Mouse (Mus musculus) intestine, embryonic 16.5 days (tissue): Measurements from ENCODE around the gene Arhgap9. TPM values are rescaled to one million over a fixed set of nuclear protein-coding genes. Genes with fewer than 3 reads are reported as not detected.

ENCODE experiments used
- ATAC-seq: fragments of 200-750 bp; cut with Nextera tagmentation; 2 replicates; pipeline ENCODE4 v1.8.0; 2017; ENCODE audit warnings: moderate TSS enrichment, moderate library complexity
- H3K27ac ChIP-seq: fragments of 300-500 bp; sonication (generic); 2 replicates; pipeline ENCODE4 v1.5.1; 2014; ENCODE audit warnings: mild to moderate bottlenecking, low read length
- H3K27me3 ChIP-seq: fragments of 300-500 bp; sonication (generic); replicated peaks from 2 replicates; pipeline ENCODE4 v1.6.1; 2014; ENCODE audit warnings: low read length, control low read depth, mixed read lengths; ENCODE audit not compliant: control insufficient read depth, insufficient read depth
- H3K36me3 ChIP-seq: fragments of 300-500 bp; sonication (generic); 2 replicates; pipeline ENCODE4 v1.6.1; 2014; ENCODE audit warnings: low read length, control low read depth; ENCODE audit not compliant: control insufficient read depth, insufficient read depth
- H3K4me1 ChIP-seq: fragments of 300-500 bp; sonication (generic); 2 replicates; pipeline ENCODE4 v1.6.1; 2014; ENCODE audit warnings: low read length, control low read depth, mixed read lengths; ENCODE audit not compliant: control insufficient read depth, insufficient read depth
- H3K4me2 ChIP-seq: fragments of 300-500 bp; sonication (generic); 2 replicates; pipeline ENCODE4 v1.6.1; 2014; ENCODE audit warnings: low read depth, low read length, control low read depth
- H3K4me3 ChIP-seq: fragments of 300-500 bp; sonication (generic); 2 replicates; pipeline ENCODE4 v1.5.1; 2014; ENCODE audit warnings: mild to moderate bottlenecking, low read length
- H3K9ac ChIP-seq: fragments of 300-500 bp; sonication (generic); 2 replicates; pipeline ENCODE4 v1.6.1; 2014; ENCODE audit warnings: low read depth, low read length
- H3K9me3 ChIP-seq: fragments of 300-500 bp; sonication (generic); 2 replicates; pipeline ENCODE4 v1.6.1; 2016; ENCODE audit warnings: low read length, control low read depth; ENCODE audit not compliant: control insufficient read depth
- WGBS: fragments of 180-500 bp; shearing (Covaris S2); extraction: QIAGEN DNeasy Blood & Tissue Kit; methylation state at CpG from one replicate; pipeline ENCODE4 v1.1.7; 2014; 5-methylcytosine and 5-hydroxymethylcytosine counted together
- polyA plus RNA-seq: library from polyadenylated mRNA; unstranded; fragments of >200 nt; fragmentation: Nextera tagmentation; extraction: Ambion mirVana; gene quantifications from 2 replicates; pipeline ENCODE4 v1.2.1, GENCODE M21; 2015

The Arhgap9 gene
- polyA plus RNA-seq, 1 experiment from 2014 or later, result 7.9 TPM

DNA sequence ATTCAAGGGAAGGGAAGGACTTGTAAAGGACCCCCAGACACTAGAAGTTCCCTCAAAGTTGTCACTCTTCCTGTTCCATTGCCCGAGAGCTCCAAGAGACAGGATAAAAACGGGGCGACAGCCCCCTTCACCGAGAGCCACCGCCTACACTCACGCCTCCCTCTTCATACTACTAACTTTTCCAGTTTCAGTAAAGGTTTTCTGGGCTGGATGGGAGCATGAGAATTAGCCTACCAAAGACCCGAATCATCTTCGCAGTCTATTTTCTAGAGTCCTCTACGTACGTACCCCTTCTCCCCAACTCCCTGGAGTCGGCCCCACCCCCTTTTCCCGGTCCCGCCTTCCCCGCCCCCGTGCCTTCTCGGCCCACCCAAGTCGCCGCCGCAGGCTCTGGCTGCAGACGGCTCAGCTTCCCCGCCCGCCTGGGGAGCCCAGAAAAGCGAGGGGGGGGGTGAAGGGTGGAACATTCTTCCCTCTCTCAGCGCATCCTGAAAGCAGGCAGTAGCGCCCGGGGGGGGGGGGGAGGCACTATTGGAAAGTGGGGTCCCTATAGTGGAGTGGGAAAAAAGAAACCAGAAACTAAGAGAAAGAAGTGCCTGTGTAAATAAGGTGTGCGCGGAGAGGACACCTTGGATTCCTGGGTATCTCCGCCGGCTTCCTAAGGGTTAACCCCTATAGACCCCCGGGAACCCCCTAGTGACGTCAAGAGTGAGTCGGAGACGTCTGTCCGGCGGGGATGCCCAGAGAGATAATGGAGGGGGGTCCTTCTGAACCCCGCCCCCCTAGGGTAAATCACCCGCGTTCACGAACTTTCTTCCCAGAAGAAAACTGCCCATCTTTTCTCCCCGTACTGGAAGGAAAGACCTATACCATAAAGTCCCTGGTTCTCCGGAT, 18.2 kb downstream of the Arhgap9 start:
- 1% methylated on average over 42 of the region's 42 CpGs for WGBS
- peaks cover 5% of the 10 kb centered on the region for H3K27me3 ChIP-seq
- H3K4me2 ChIP-seq, result peak overlapping the region; percentile 88
- peak overlapping the region; percentile 57 for H3K4me3 ChIP-seq
- H3K36me3 ChIP-seq, result no peaks in the 10 kb centered on the region
- peaks cover 9% of the 10 kb centered on the region for H3K4me1 ChIP-seq
- H3K9ac ChIP-seq, result peak overlapping the region; percentile 70
- peak overlapping the region; percentile 91 for H3K27ac ChIP-seq
- ATAC-seq, result peak; percentile 56
- no peaks in the 10 kb centered on the region; the same call in 1 of the 2 replicates for H3K9me3 ChIP-seq

DNA sequence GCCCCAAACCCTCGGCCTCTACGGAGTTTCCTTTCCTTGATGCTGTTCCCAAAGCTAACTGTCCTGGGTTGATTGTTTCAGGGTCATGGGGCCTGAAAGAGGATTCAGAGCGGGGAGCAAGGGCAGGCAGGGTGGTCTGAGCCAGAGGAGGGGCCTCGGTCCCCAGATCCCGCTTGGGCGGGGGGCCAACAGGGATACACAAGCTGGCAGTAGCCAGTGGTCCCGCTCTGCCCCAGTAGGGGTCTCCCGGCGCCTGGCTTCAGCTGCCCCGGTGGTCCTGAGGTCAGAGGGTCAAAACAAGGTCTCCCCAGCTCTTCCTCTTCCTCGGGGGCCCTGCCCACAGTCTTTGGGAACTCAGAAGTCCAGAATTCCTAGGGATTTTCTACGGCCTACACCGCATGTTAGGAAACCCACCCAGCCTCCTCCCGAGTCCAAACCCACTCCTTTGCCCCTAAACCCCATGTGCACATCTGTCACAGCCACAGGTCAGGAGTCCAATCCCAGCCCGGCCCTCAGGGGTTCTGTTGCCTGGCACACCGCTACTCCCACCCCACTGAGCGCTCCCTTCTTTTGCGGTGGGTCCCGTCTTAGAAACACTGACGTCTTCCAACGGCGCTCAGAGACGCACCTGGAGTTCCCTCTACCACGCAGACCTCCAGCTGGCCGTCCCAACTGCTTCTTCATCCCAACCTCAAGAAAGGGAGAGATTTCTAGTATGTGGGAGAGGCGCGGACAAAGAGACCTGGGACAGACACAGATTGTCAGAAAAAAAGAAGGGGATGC, 19.0 kb downstream of the Arhgap9 start:
- WGBS, result 2% methylated on average over 27 of the region's 27 CpGs
- Histone ChIP-seq H3K4me1 (peaks cover 9% of the 10 kb centered on the region), H3K36me3 (no peaks in the 10 kb centered on the region), H3K9ac (peak overlapping the region; percentile 70), H3K27ac (peak overlapping the region; percentile 64), H3K9me3 (no peaks in the 10 kb centered on the region; the same call in 1 of the 2 replicates), H3K27me3 (peaks cover 5% of the 10 kb centered on the region), H3K4me2 (peak overlapping the region; percentile 88), H3K4me3 (peak overlapping the region; percentile 57)
- ATAC-seq, result no peak

DNA sequence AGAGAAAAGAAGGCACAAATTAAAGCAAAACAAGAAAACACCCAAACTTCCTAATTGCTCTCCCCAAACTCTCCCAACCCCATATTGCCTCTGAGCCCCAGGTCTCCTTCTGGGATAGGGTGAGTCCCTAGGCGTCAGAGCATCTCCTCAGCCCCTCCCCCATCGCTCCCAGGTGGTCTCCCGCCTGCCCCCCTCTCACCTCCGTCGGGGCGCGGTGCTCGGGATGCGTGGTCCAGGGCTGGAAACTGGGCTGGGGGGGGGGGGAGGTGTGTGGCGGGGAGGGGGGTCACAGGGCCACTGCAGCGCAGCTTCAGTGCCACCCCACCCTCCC, 19.6 kb downstream of the Arhgap9 start:
- Histone ChIP-seq H3K9me3 (no peaks in the 10 kb centered on the region; the same call in 1 of the 2 replicates), H3K4me3 (peak overlapping the region; percentile 57), H3K27me3 (peaks cover 5% of the 10 kb centered on the region), H3K27ac (peak overlapping the region; percentile 64), H3K4me2 (peak overlapping the region; percentile 88), H3K36me3 (no peaks in the 10 kb centered on the region), H3K9ac (peak overlapping the region; percentile 70), H3K4me1 (peaks cover 9% of the 10 kb centered on the region)
- peak; percentile 5; the same call in 1 of the 2 replicates for ATAC-seq
- 0% methylated on average over 10 of the region's 11 CpGs for WGBS

DNA sequence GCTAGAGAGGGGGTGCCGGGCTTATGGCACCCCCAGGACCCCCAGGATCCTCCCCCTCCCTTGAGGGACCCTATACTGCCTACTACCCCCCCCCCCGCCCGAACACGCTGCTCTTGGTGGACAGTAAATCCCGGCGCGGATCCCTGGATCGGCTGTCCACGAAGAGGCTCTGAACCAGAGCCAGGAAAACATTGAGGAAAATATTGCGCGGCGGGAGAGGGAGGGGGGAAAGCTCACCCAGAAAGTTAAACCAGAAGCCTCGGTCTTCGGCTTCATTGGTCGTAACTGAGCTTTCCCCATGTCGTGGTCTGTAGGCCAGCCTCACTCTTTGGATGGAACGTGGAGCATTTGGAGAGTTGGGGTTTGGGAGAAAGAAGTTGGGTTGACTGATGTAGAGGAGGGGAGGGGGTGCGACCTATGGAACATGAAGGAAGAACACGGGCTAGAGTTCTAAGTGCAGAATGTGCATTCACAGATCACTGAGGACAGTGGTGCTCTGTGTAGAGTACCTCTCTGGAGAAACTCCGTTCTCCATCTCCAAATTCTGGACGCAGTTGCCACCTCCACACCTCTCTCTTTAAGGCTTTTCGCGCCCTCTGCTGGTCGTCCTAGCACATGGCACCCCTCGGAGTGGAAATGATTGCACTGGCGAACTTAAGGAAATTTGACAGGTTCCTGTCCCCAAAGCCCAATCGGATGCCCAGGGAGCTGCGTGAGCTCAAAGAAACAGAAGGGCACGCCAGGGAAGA, 20.3 kb downstream of the Arhgap9 start, which contains the start of gene Gli1:
TSS of gene Gli1 (minus strand) at position 84 of the 749 bp plus-strand sequence.
- peak within 1 kb of the TSS; percentile 57 for H3K4me3 ChIP-seq
- no peaks in the 10 kb centered on the region for H3K36me3 ChIP-seq
- peak; percentile 34 for ATAC-seq

DNA sequence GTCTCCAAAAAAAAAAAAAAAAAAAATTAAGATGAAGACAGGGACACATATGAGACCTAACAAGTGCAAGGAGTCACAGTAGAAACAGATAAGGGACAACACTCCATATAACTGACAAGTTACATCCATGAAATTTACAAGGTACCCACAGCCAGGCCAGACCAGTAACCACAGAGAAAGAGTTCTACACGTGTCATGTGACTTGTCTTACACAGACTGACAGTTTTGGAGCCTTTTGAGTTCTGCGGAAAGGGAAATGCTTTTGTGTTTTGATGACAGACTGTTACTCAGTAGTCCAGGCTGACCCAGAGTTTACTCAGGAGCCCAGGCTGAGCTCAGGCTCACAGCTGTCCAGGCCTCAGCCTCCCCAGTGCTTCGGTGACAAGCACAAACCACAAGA, 21.3 kb downstream of the Arhgap9 start:
- peaks cover 5% of the 10 kb centered on the region for H3K27me3 ChIP-seq
- H3K4me3 ChIP-seq, result no peak overlapping the region
- no peaks in the 10 kb centered on the region; the same call in 1 of the 2 replicates for H3K9me3 ChIP-seq
- WGBS, result 70% methylated on average over 3 of the region's 3 CpGs
- no peak overlapping the region for H3K4me2 ChIP-seq
- no peak overlapping the region for H3K9ac ChIP-seq
- no peaks in the 10 kb centered on the region for H3K36me3 ChIP-seq
- no peak for ATAC-seq
- H3K4me1 ChIP-seq, result peaks cover 9% of the 10 kb centered on the region
- H3K27ac ChIP-seq, result no peak overlapping the region

More for the DNA sequence above, 20.3 kb downstream of the Arhgap9 start, which contains the start of gene Gli1:
- no peaks in the 10 kb centered on the region; the same call in 1 of the 2 replicates for H3K9me3 ChIP-seq
- H3K4me2 ChIP-seq, result peak within 1 kb of the TSS; percentile 88
- peak within 1 kb of the TSS; percentile 64 for H3K27ac ChIP-seq
- H3K27me3 ChIP-seq, result peaks cover 5% of the 10 kb centered on the region
- peak within 1 kb of the TSS; percentile 70 for H3K9ac ChIP-seq
- under 1% methylated on average over 29 of the region's 29 CpGs for WGBS
- peaks cover 9% of the 10 kb centered on the region for H3K4me1 ChIP-seq

DNA sequence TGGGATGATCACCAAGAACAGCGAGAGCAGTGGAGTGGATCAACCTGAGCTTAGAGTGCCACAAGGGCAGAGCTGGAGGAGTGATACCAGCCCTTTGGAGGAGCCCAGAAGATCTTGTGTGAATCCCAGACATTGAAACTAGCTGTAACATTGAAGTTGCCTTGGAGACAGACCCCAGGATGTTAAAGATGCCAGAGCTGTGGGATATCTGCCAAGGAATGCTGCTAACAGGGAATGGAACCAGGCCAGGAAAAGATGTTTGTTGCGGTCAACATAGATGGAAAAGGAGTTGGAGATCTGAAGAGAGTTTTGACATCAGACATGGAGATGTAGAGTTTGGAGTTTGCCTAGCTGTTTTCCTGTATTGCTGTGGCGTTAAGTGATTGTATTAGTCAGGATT, 24.4 kb downstream of the Arhgap9 start:
- Histone ChIP-seq H3K27ac (no peak overlapping the region), H3K36me3 (no peaks in the 10 kb centered on the region), H3K9ac (no peak overlapping the region), H3K4me3 (no peak overlapping the region), H3K9me3 (no peaks in the 10 kb centered on the region; the same call in 1 of the 2 replicates), H3K4me2 (no peak overlapping the region), H3K4me1 (peaks cover 6% of the 10 kb centered on the region; the same call in 1 of the 2 replicates), H3K27me3 (peaks cover 5% of the 10 kb centered on the region; the same call in 1 of the 2 replicates)
- no peak for ATAC-seq
- 77% methylated on average over 3 of the region's 3 CpGs for WGBS

DNA sequence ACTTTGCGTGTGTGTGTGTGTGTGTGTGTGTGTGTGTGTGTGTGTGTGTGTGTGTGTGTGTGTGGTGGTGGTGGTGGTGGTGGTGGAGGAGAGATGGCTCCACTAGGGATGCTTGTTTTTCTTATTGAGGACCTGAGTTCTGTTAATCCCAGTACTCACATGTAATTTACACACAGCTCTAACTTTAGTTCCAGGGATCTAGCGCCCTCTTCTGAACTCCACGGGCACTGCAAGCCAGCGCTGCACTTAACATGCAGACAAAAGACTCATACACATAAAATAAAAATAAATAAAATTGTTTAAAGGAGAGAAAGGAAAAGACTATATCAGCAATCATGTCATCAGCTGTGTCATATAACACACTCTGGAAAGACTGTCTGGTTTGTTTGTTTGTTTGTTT, 27.2 kb downstream of the Arhgap9 start:
- H3K27me3 ChIP-seq, result no peaks in the 10 kb centered on the region
- H3K27ac ChIP-seq, result no peak overlapping the region
- 0 out of 2 replicates have a peak, but pooled peaks cover 4% of the 10 kb centered on the region for H3K4me1 ChIP-seq
- no peak overlapping the region for H3K4me2 ChIP-seq
- no peaks in the 10 kb centered on the region for H3K36me3 ChIP-seq
- H3K9me3 ChIP-seq, result no peaks in the 10 kb centered on the region; the same call in 1 of the 2 replicates
- ATAC-seq, result no peak
- H3K4me3 ChIP-seq, result no peak overlapping the region
- WGBS, result 66% methylated on average over 4 of the region's 4 CpGs
- H3K9ac ChIP-seq, result no peak overlapping the region

DNA sequence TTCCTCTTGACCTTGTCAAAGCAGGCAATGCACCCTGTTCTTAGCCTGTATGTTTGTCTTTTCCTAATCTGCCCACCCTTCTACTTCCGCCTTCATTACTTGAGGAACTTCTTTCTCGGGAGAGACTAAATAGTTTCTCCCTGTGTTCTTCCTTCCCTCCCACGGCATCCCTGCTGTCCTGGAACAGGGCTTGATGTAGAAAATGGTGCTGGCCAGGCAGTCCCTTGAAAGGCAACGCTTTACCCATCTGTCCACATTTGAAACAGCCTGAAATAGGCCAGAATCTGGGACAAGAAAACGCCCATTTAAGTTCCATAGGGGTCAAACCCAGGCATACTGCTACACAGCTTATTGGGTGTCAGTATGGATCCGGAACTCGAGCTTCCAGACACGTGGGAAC, 28.0 kb downstream of the Arhgap9 start:
- H3K4me3 ChIP-seq, result no peak overlapping the region
- WGBS, result 73% methylated on average over 8 of the region's 8 CpGs
- no peak overlapping the region for H3K9ac ChIP-seq
- 0 out of 2 replicates have a peak, but pooled peaks cover 4% of the 10 kb centered on the region for H3K4me1 ChIP-seq
- no peak overlapping the region for H3K27ac ChIP-seq
- no peaks in the 10 kb centered on the region for H3K27me3 ChIP-seq
- no peak for ATAC-seq
- H3K4me2 ChIP-seq, result no peak overlapping the region
- H3K36me3 ChIP-seq, result no peaks in the 10 kb centered on the region
- H3K9me3 ChIP-seq, result no peaks in the 10 kb centered on the region; the same call in 1 of the 2 replicates
